Mouse (Mus musculus) C2C12 (cell line): Measurements from ENCODE around the gene Zfp810. TPM values are rescaled to one million over a fixed set of nuclear protein-coding genes. Genes with fewer than 3 reads are reported as not detected.

Experiments
- H3K27me3 ChIP-seq: one replicate; pipeline ENCODE4 v1.6.1; 2011; ENCODE audit not compliant: control insufficient read depth, insufficient read depth, insufficient read length
- H3K36me3 ChIP-seq: one replicate; pipeline ENCODE4 v1.6.1; 2011; ENCODE audit not compliant: control insufficient read depth, insufficient read depth
- H3K4me3 ChIP-seq: one replicate; pipeline ENCODE4 v1.5.1; 2011; ENCODE audit warnings: mild to moderate bottlenecking, control low read depth; ENCODE audit not compliant: poor library complexity, insufficient read depth, severe bottlenecking
- H3K79me2 ChIP-seq: one replicate; pipeline ENCODE4 v1.6.1; 2011; ENCODE audit not compliant: control insufficient read depth, insufficient read depth
- H3K79me3 ChIP-seq: one replicate; pipeline ENCODE4 v1.6.1; 2011; ENCODE audit warnings: low read depth, control low read depth
- H3ac ChIP-seq: one replicate; pipeline ENCODE3; 2011; ENCODE audit warnings: low read depth; ENCODE audit not compliant: control insufficient read depth, insufficient read length
- CEBPB ChIP-seq: IDR thresholded peaks from one replicate; pipeline ENCODE4 v1.6.1; 2011; ENCODE audit warnings: low read depth, mild to moderate bottlenecking, control low read depth, moderate library complexity
- CTCF ChIP-seq: IDR thresholded peaks from one replicate; pipeline ENCODE4 v1.5.1; 2011; ENCODE audit not compliant: control insufficient read depth, insufficient read depth, insufficient read length
- FOSL1 ChIP-seq: IDR thresholded peaks from one replicate; pipeline ENCODE4 v1.8.0; 2011; ENCODE audit warnings: mild to moderate bottlenecking, low read length; ENCODE audit not compliant: poor library complexity, insufficient read depth, severe bottlenecking
- MAX ChIP-seq: IDR thresholded peaks from one replicate; pipeline ENCODE4 v1.6.1; 2011; ENCODE audit warnings: mild to moderate bottlenecking, control low read depth
- MYOD1 ChIP-seq: IDR thresholded peaks from one replicate; pipeline ENCODE4 v1.6.1; 2011; ENCODE audit warnings: low read depth; ENCODE audit not compliant: control insufficient read depth, insufficient read length
- MYOG ChIP-seq: IDR thresholded peaks from one replicate; pipeline ENCODE4 v1.6.1; 2011; ENCODE audit not compliant: control insufficient read depth, insufficient read length; ENCODE audit errors: extremely low read depth
- USF1 ChIP-seq: IDR thresholded peaks from one replicate; pipeline ENCODE4 v1.6.1; 2011; ENCODE audit warnings: low read depth, mild to moderate bottlenecking, control low read depth, moderate library complexity
- polyA plus RNA-seq: library from polyadenylated mRNA; unstranded; fragments of >200 nt; fragmentation: generic; extraction: Trizol; gene quantifications from one replicate; pipeline ENCODE4 v1.2.1, GENCODE M21; 2012; ENCODE audit warnings: missing spikeins

The Zfp810 gene
- polyA plus RNA-seq, 1 experiment, result 1.5 TPM

DNA sequence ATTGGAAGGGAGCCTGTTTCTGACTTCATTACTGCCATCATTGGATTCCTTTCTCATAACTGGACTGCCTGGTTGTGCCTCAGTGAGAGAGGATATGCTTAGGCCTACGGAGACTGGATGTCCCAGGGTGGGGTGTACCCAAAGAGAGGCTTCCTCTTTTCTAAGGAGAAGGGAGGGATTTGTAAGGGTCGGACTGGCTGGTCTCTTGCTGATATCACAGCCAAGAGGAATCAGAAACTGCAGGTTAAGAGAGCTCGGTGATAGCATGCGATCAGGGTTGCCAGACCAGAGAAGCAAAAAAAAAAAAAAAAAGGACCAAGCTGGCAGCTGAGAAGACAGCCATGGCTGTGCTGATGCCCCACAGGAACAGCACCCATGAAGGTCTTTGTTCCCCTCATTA lies 50.9 kb downstream of the Zfp810 start:
- H3ac ChIP-seq, result no peak overlapping the region
- TF ChIP-seq CTCF (no peak), FOSL1 (no peak), MYOD1 (no peak), MYOG (no peak), USF1 (no peak), MAX (no peak), CEBPB (no peak)
- peaks cover 15% of the 10 kb centered on the region for H3K79me3 ChIP-seq
- H3K36me3 ChIP-seq, result peaks cover 49% of the 10 kb centered on the region
- peaks cover 47% of the 10 kb centered on the region for H3K79me2 ChIP-seq
- H3K27me3 ChIP-seq, result no peaks in the 10 kb centered on the region
- H3K4me3 ChIP-seq, result no peak overlapping the region

GRCm38 (mm10) chr9:22244242-22244641 lies 63.2 kb downstream of the Zfp810 start:
- TF ChIP-seq FOSL1, result no peak
- no peak for TF ChIP-seq MYOD1
- TF ChIP-seq USF1, result no peak
- TF ChIP-seq MAX, result no peak
- TF ChIP-seq CTCF, result no peak
- no peak for TF ChIP-seq MYOG
- no peak for TF ChIP-seq CEBPB
- Histone ChIP-seq H3K27me3 (no peaks in the 10 kb centered on the region), H3K79me3 (no peaks in the 10 kb centered on the region), H3ac (no peak overlapping the region), H3K79me2 (no peaks in the 10 kb centered on the region), H3K36me3 (peaks cover 59% of the 10 kb centered on the region), H3K4me3 (no peak overlapping the region)

GRCm38 (mm10) chr9:22240001-22240400 lies 67.4 kb downstream of the Zfp810 start:
- Histone ChIP-seq H3K4me3 (no peak overlapping the region), H3K27me3 (no peaks in the 10 kb centered on the region), H3K79me2 (peaks cover 4% of the 10 kb centered on the region), H3ac (no peak overlapping the region), H3K36me3 (peaks cover 58% of the 10 kb centered on the region), H3K79me3 (peaks cover 4% of the 10 kb centered on the region)
- no peak for TF ChIP-seq MAX
- no peak for TF ChIP-seq MYOG
- no peak for TF ChIP-seq USF1
- TF ChIP-seq FOSL1, result no peak
- TF ChIP-seq CEBPB, result no peak
- no peak for TF ChIP-seq CTCF
- TF ChIP-seq MYOD1, result no peak

DNA sequence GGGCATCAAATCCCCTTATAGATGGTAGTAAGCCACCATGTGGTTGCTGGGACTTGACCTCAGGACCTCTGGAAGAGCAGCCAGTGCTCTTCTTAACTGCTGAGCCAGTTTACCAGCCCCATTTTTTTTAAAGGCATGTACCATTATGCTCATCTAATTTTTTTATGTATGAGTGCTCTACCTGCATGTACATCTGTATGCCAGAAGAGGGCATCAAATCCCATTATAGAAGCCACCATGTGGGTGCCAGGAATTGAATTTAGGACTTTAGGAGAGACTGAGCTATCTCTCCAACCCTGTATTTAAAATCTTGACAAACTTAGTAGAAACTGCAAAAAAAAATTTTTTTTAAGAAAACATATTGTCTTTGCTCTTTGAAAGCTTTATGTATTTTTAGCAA lies 76.9 kb downstream of the Zfp810 start:
- Histone ChIP-seq H3ac (no peak overlapping the region), H3K27me3 (no peaks in the 10 kb centered on the region), H3K79me3 (peaks cover 45% of the 10 kb centered on the region), H3K36me3 (peaks cover 7% of the 10 kb centered on the region), H3K4me3 (no peak overlapping the region), H3K79me2 (peaks cover 76% of the 10 kb centered on the region)
- TF ChIP-seq CTCF, result no peak
- no peak for TF ChIP-seq CEBPB
- no peak for TF ChIP-seq USF1
- TF ChIP-seq MYOG, result no peak
- no peak for TF ChIP-seq MAX
- no peak for TF ChIP-seq FOSL1
- no peak for TF ChIP-seq MYOD1

GRCm38 (mm10) chr9:22230061-22230460 lies 77.4 kb downstream of the Zfp810 start:
- H3ac ChIP-seq, result no peak overlapping the region
- peaks cover 41% of the 10 kb centered on the region for H3K79me3 ChIP-seq
- no peak overlapping the region for H3K4me3 ChIP-seq
- TF ChIP-seq USF1 (no peak), CTCF (no peak), FOSL1 (no peak), MYOD1 (no peak), CEBPB (no peak), MAX (no peak)
- no peaks in the 10 kb centered on the region for H3K27me3 ChIP-seq
- H3K36me3 ChIP-seq, result peaks cover 7% of the 10 kb centered on the region
- peaks cover 72% of the 10 kb centered on the region for H3K79me2 ChIP-seq

DNA sequence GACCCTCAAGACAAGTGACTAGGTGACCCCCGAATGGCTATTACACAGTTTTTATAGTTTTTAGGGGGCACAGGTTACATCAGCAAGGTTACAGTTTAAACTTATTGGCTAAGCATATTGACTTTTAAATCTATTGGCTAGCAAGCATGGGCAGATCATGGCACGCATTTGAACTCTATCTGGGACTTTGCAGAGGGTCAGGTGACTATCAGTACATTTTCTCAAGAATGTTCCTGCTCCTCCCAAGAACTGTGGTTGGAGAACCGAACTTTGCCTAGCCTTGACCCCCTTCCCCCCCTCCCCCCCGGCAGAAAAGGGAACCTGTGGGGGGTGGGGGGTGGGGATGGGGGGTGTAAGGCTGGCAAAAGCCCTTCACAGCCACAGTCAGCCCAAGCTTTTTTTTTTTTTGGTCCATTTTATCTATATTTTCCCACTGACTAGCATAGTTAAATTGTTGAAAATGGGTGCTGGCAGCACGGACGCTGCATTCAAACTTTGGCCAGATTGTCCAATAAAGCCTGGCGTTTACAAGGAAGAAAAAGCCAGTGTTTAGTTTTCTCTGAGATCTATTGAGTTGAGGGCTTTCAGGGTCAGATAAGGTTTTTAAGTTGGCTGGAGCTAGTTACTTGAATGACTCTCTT lies 77.9 kb downstream of the Zfp810 start:
- Histone ChIP-seq H3K27me3 (no peaks in the 10 kb centered on the region), H3K79me3 (peaks cover 38% of the 10 kb centered on the region), H3K4me3 (no peak overlapping the region), H3ac (no peak overlapping the region), H3K79me2 (peaks cover 67% of the 10 kb centered on the region), H3K36me3 (peaks cover 7% of the 10 kb centered on the region)
- TF ChIP-seq MYOD1, result no peak
- TF ChIP-seq MAX, result no peak
- TF ChIP-seq CEBPB, result no peak
- TF ChIP-seq MYOG, result no peak
- no peak for TF ChIP-seq CTCF
- TF ChIP-seq FOSL1, result no peak
- TF ChIP-seq USF1, result no peak
